Mouse (Mus musculus) heart, embryonic 14.5 days (tissue): Measurements from ENCODE around the gene Coq6. TPM values are rescaled to one million over a fixed set of nuclear protein-coding genes. Genes with fewer than 3 reads are reported as not detected.
"Not testable (repeated sequence)": the region's sequence is repeated elsewhere in the genome, so short reads cannot be mapped to it uniquely, and the experiment has no call there.

ENCODE experiments used
- ATAC-seq: fragments of 200-750 bp; cut with Nextera tagmentation; 2 replicates; pipeline ENCODE4 v1.8.0; 2017; ENCODE audit warnings: low read depth, moderate TSS enrichment; ENCODE audit not compliant: insufficient number of reproducible peaks, insufficient read depth, low FRiP score
- H3K27ac ChIP-seq, 2 experiments: fragments of 200-500 bp in 1 of 2; fragments of 300-500 bp in 1 of 2; sonication (generic) in 1 of 2; replicated peaks in 1 of 2; 2 replicates each; pipeline ENCODE4 v1.5.1; 2012 to 2014; ENCODE audit warnings: low read depth in 2 of 2, low read length in 2 of 2, control low read depth in 1 of 2, mild to moderate bottlenecking in 1 of 2, mixed read lengths in 1 of 2; ENCODE audit not compliant: control insufficient read depth in 1 of 2, insufficient read depth in 1 of 2
- H3K27me3 ChIP-seq: fragments of 300-500 bp; sonication (generic); 2 replicates; pipeline ENCODE4 v1.6.1; 2014; ENCODE audit warnings: mild to moderate bottlenecking, low read length, control low read depth; ENCODE audit not compliant: control insufficient read depth, insufficient read depth
- H3K36me3 ChIP-seq: fragments of 300-500 bp; sonication (generic); 2 replicates; pipeline ENCODE4 v1.6.1; 2014; ENCODE audit warnings: mild to moderate bottlenecking, control low read depth, low read length, mixed read lengths; ENCODE audit not compliant: control insufficient read depth, insufficient read depth
- H3K4me1 ChIP-seq, 2 experiments: fragments of 200-500 bp in 1 of 2; fragments of 300-500 bp in 1 of 2; sonication (generic) in 1 of 2; 2 replicates each; pipeline ENCODE4 v1.6.1; 2012 to 2014; ENCODE audit warnings: low read length in 2 of 2, control low read depth in 1 of 2, mixed read lengths in 1 of 2; ENCODE audit not compliant: control insufficient read depth in 2 of 2, insufficient read depth in 2 of 2
- H3K4me2 ChIP-seq: fragments of 300-500 bp; sonication (generic); 2 replicates; pipeline ENCODE4 v1.6.1; 2014; ENCODE audit warnings: mild to moderate bottlenecking, low read length
- H3K4me3 ChIP-seq, 2 experiments: fragments of 200-500 bp in 1 of 2; fragments of 300-500 bp in 1 of 2; sonication (generic) in 1 of 2; 2 replicates each; pipeline ENCODE4 v1.5.1; 2012 to 2014; ENCODE audit warnings: low read length in 2 of 2, mild to moderate bottlenecking in 2 of 2, control low read depth in 1 of 2, low read depth in 1 of 2, moderate library complexity in 1 of 2; ENCODE audit not compliant: control insufficient read depth in 1 of 2, insufficient read depth in 1 of 2
- H3K9ac ChIP-seq: fragments of 300-500 bp; sonication (generic); 2 replicates; pipeline ENCODE4 v1.6.1; 2014; ENCODE audit warnings: mild to moderate bottlenecking, low read length
- H3K9me3 ChIP-seq: fragments of 300-500 bp; sonication (generic); 2 replicates; pipeline ENCODE4 v1.6.1; 2016; ENCODE audit warnings: low read length, control low read depth; ENCODE audit not compliant: control insufficient read depth
- WGBS: fragments of 180-500 bp; shearing (Covaris S2); extraction: QIAGEN DNeasy Blood & Tissue Kit; methylation state at CpG from one replicate; pipeline ENCODE4 v1.1.7; 2014; 5-methylcytosine and 5-hydroxymethylcytosine counted together
- polyA plus RNA-seq: library from polyadenylated mRNA; unstranded; fragments of >200 nt; fragmentation: Nextera tagmentation; extraction: Ambion mirVana; gene quantifications from 2 replicates; pipeline ENCODE4 v1.2.1, GENCODE M21; 2014

Gene Coq6
- polyA plus RNA-seq, 1 experiment from 2014 or later = 80.7 TPM

GRCm38 (mm10) chr12:84358699-84359098 is 2.8 kb upstream of the Coq6 start:
- WGBS = 68% methylated on average over 2 of the region's 2 CpGs
- not testable (repeated sequence) for H3K9me3 ChIP-seq, H3K27ac ChIP-seq, H3K4me2 ChIP-seq, H3K4me3 ChIP-seq, H3K9ac ChIP-seq, ATAC-seq, H3K27me3 ChIP-seq
- Histone ChIP-seq H3K4me1 (peaks cover 0 to 22% of the 10 kb centered on the region in 2 experiments; a peak in 2 of 4 replicates), H3K36me3 (peaks cover 38% of the 10 kb centered on the region)

- Histone ChIP-seq H3K4me1 (peaks cover 8 to 32% of the 10 kb centered on the region in 2 experiments), H3K27ac (no peak overlapping the region), H3K36me3 (peaks cover 12% of the 10 kb centered on the region), H3K9me3 (no peaks in the 10 kb centered on the region), H3K27me3 (no peaks in the 10 kb centered on the region), H3K4me2 (peak overlapping the region; percentile 93), H3K9ac (peak overlapping the region; percentile 93), H3K4me3 (peak overlapping the region in 1 of 2 experiments; percentile 91; a peak in 2 of 4 replicates)
- WGBS = 40% methylated on average over 2 of the region's 2 CpGs
- no peak for ATAC-seq
These were observed 1.4 kb downstream of the Coq6 start for GRCm38 (mm10) chr12:84362872-84363271.

- Histone ChIP-seq H3K36me3 (peaks cover 26% of the 10 kb centered on the region), H3K27ac (no peak overlapping the region), H3K9ac (no peak overlapping the region), H3K4me2 (0 out of 2 replicates have a peak overlapping the region, but pooled peaks have one; percentile 1), H3K27me3 (no peaks in the 10 kb centered on the region), H3K4me3 (no peak overlapping the region), H3K4me1 (peaks cover 8 to 32% of the 10 kb centered on the region in 2 experiments), H3K9me3 (no peaks in the 10 kb centered on the region)
- WGBS = 69% methylated on average over 9 of the region's 9 CpGs
- no peak for ATAC-seq
These were observed 2.8 kb downstream of the Coq6 start for GRCm38 (mm10) chr12:84364291-84364690.

GRCm38 (mm10) chr12:84365137-84365536 is 3.7 kb downstream of the Coq6 start:
- Histone ChIP-seq H3K9ac (no peak overlapping the region), H3K27me3 (no peaks in the 10 kb centered on the region), H3K27ac (no peak overlapping the region), H3K4me2 (no peak overlapping the region), H3K36me3 (peaks cover 34% of the 10 kb centered on the region), H3K4me3 (no peak overlapping the region), H3K4me1 (peaks cover 8 to 28% of the 10 kb centered on the region in 2 experiments), H3K9me3 (no peaks in the 10 kb centered on the region)
- ATAC-seq = no peak
- 90% methylated on average over 6 of the region's 6 CpGs for WGBS

- Histone ChIP-seq H3K27me3 (no peaks in the 10 kb centered on the region), H3K4me3 (no peak overlapping the region), H3K9ac (no peak overlapping the region), H3K4me1 (peaks cover 8 to 22% of the 10 kb centered on the region in 2 experiments), H3K36me3 (peaks cover 53% of the 10 kb centered on the region), H3K9me3 (no peaks in the 10 kb centered on the region), H3K27ac (no peak overlapping the region), H3K4me2 (no peak overlapping the region)
- WGBS = 58% methylated on average over 9 of the region's 9 CpGs
- no peak for ATAC-seq
These were observed 5.5 kb downstream of the Coq6 start for GRCm38 (mm10) chr12:84366971-84367370.

- Histone ChIP-seq H3K4me1 (peaks cover 5 to 8% of the 10 kb centered on the region in 2 experiments; a peak in 2 of 4 replicates), H3K9me3 (no peaks in the 10 kb centered on the region), H3K4me2 (no peak overlapping the region), H3K36me3 (peaks cover 96% of the 10 kb centered on the region), H3K4me3 (no peak overlapping the region), H3K27me3 (no peaks in the 10 kb centered on the region), H3K9ac (no peak overlapping the region), H3K27ac (no peak overlapping the region)
- ATAC-seq = no peak
- WGBS = 84% methylated on average over 5 of the region's 5 CpGs
These were observed 10.2 kb downstream of the Coq6 start for GRCm38 (mm10) chr12:84371647-84372046.

GRCm38 (mm10) chr12:84373831-84374481 is 12.5 kb downstream of the Coq6 start:
- Histone ChIP-seq H3K4me3 (no peak overlapping the region), H3K27me3 (no peaks in the 10 kb centered on the region), H3K4me2 (no peak overlapping the region), H3K9me3 (no peaks in the 10 kb centered on the region), H3K36me3 (peaks cover 97% of the 10 kb centered on the region), H3K9ac (no peak overlapping the region), H3K4me1 (peaks cover 5 to 8% of the 10 kb centered on the region in 2 experiments; a peak in 2 of 4 replicates), H3K27ac (peak overlapping the region; percentile 34 to 78)
- 32% methylated on average over 6 of the region's 6 CpGs for WGBS
- ATAC-seq = no peak
